Mouse (Mus musculus) duodenum, adult 2 months (tissue): ENCODE measurements around the gene 1700020N01Rik. TPM values are rescaled to one million over a fixed set of nuclear protein-coding genes. Genes with fewer than 3 reads are reported as not detected.

Experiments
- polyA plus RNA-seq: library from polyadenylated mRNA; depleted of rRNA; stranded (reverse); fragments of >200 nt; gene quantifications from 2 replicates; pipeline ENCODE4 v1.2.3, GENCODE M21; 2012; ENCODE audit warnings: low replicate concordance; rRNA removed

1700020N01Rik gene
- polyA plus RNA-seq: not detected in 2 replicates

DNA sequence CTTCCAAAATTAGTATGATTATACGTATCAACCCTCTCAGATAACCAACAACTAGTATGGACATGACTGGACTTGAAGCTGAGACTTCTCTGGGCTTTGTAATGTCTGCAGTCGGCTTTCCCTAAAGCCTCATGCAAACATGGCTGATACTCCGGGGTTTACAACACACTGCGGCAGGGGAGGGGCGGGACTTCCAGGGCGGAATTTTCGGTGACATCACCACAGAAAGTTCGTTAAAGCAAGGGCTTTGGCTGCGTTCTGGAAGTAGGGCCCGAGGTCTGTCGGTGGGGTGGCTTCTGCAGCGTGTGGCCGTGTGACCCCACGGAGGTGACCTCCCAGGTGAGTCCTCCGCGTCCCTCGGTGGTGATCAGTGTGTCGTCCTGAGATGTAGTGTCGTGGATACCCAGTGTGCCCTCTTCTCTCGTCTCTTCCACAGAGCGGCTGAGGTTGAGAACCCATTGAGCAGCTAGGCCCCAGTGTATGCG lies at the start of gene 1700020N01Rik:
Gene 1700020N01Rik, plus strand, starts transcription at position 250 of the 485 bp plus-strand sequence.

Other genes with a start within 250 kb of the 1700020N01Rik start
- gene Aldh8a1, start 215.9 kb upstream of the 1700020N01Rik start, polyA plus RNA-seq: not detected in 2 replicates